Mouse (Mus musculus) limb, embryonic 11.5 days (tissue): Measurements from ENCODE around the gene Nkain2. TPM values are rescaled to one million over a fixed set of nuclear protein-coding genes. Genes with fewer than 3 reads are reported as not detected.
"Not testable (repeated sequence)": the region's sequence is repeated elsewhere in the genome, so short reads cannot be mapped to it uniquely, and the experiment has no call there.

ENCODE experiments used
- ATAC-seq: fragments of 200-750 bp; cut with Nextera tagmentation; 2 replicates; pipeline ENCODE4 v1.8.0; 2017; ENCODE audit warnings: low read depth; ENCODE audit not compliant: insufficient number of reproducible peaks, low FRiP score, low TSS enrichment
- DNase-seq: peaks from one replicate; pipeline ENCODE4 v3.0.0-alpha.2; 2015; ENCODE audit warnings: low spot score
- H3K27ac ChIP-seq: fragments of 300-500 bp; sonication (generic); replicated peaks from 2 replicates; pipeline ENCODE4 v1.5.1; 2014; ENCODE audit warnings: low read depth, mild to moderate bottlenecking, low read length
- H3K27me3 ChIP-seq: fragments of 300-500 bp; sonication (generic); 2 replicates; pipeline ENCODE4 v1.6.1; 2014; ENCODE audit warnings: mild to moderate bottlenecking, low read length, mixed read lengths; ENCODE audit not compliant: control insufficient read depth, insufficient read depth
- H3K36me3 ChIP-seq: fragments of 300-500 bp; sonication (generic); 2 replicates; pipeline ENCODE4 v1.6.1; 2014; ENCODE audit warnings: mild to moderate bottlenecking, low read length, moderate library complexity, mixed read lengths; ENCODE audit not compliant: control insufficient read depth, insufficient read depth
- H3K4me1 ChIP-seq: fragments of 300-500 bp; sonication (generic); 2 replicates; pipeline ENCODE4 v1.6.1; 2014; ENCODE audit warnings: low read length, mixed read lengths; ENCODE audit not compliant: control insufficient read depth, insufficient read depth
- H3K4me2 ChIP-seq: fragments of 300-500 bp; sonication (generic); 2 replicates; pipeline ENCODE4 v1.6.1; 2014; ENCODE audit warnings: low read depth, mild to moderate bottlenecking, moderate library complexity; ENCODE audit not compliant: severe bottlenecking
- H3K4me3 ChIP-seq: fragments of 300-500 bp; sonication (generic); 2 replicates; pipeline ENCODE4 v1.5.1; 2014; ENCODE audit warnings: low read depth, low read length
- H3K9ac ChIP-seq: fragments of 300-500 bp; sonication (generic); 2 replicates; pipeline ENCODE4 v1.6.1; 2014; ENCODE audit warnings: mild to moderate bottlenecking, low read length
- H3K9me3 ChIP-seq: fragments of 300-500 bp; sonication (generic); 2 replicates; pipeline ENCODE4 v1.6.1; 2016; ENCODE audit warnings: low read length; ENCODE audit not compliant: control insufficient read depth
- WGBS: fragments of 180-500 bp; shearing (Covaris S2); extraction: QIAGEN DNeasy Blood & Tissue Kit; methylation state at CpG from one replicate; pipeline ENCODE4 v1.1.7; 2014; 5-methylcytosine and 5-hydroxymethylcytosine counted together
- polyA plus RNA-seq: library from polyadenylated mRNA; unstranded; fragments of >200 nt; fragmentation: Nextera tagmentation; extraction: Ambion mirVana; gene quantifications from 2 replicates; pipeline ENCODE4 v1.2.1, GENCODE M21; 2014

Nkain2 gene
- polyA plus RNA-seq, 1 experiment from 2014 or later: 0.20 TPM

- no peaks in the 10 kb centered on the region for H3K36me3 ChIP-seq
- no peak overlapping the region for H3K4me3 ChIP-seq
- DNase-seq: no peak
- H3K27me3 ChIP-seq: no peaks in the 10 kb centered on the region
- H3K9ac ChIP-seq: no peak overlapping the region
- ATAC-seq: no peak
- 80% methylated on average over 2 of the region's 2 CpGs for whole genome bisulfite sequencing
- H3K4me2 ChIP-seq: no peak overlapping the region
- H3K4me1 ChIP-seq: no peaks in the 10 kb centered on the region
- no peaks in the 10 kb centered on the region for H3K9me3 ChIP-seq
- no peak overlapping the region for H3K27ac ChIP-seq
Measured at GRCm38 (mm10) chr10:32796215-32796614, 94.0 kb downstream of the Nkain2 start.

- H3K4me3 ChIP-seq: no peak overlapping the region
- no peaks in the 10 kb centered on the region for H3K27me3 ChIP-seq
- H3K4me1 ChIP-seq: no peaks in the 10 kb centered on the region
- no peaks in the 10 kb centered on the region for H3K36me3 ChIP-seq
- H3K9ac ChIP-seq: no peak overlapping the region
- no peak overlapping the region for H3K27ac ChIP-seq
- no peak overlapping the region for H3K4me2 ChIP-seq
- no peaks in the 10 kb centered on the region for H3K9me3 ChIP-seq
- ATAC-seq (no peak), DNase-seq (no peak)
Measured at GRCm38 (mm10) chr10:32790541-32790940, 99.7 kb downstream of the Nkain2 start.

GRCm38 (mm10) chr10:32782732-32783359, 107.4 kb downstream of the Nkain2 start:
- no peaks in the 10 kb centered on the region for H3K27me3 ChIP-seq
- no peak overlapping the region for H3K4me2 ChIP-seq
- H3K9ac ChIP-seq: no peak overlapping the region
- H3K36me3 ChIP-seq: no peaks in the 10 kb centered on the region
- no peak overlapping the region for H3K27ac ChIP-seq
- H3K4me3 ChIP-seq: no peak overlapping the region
- H3K9me3 ChIP-seq: no peaks in the 10 kb centered on the region
- WGBS: 77% methylated on average over 3 of the region's 3 CpGs
- H3K4me1 ChIP-seq: no peaks in the 10 kb centered on the region
- DNase-seq: no peak
- no peak for ATAC-seq

GRCm38 (mm10) chr10:32738989-32739388, 151.3 kb downstream of the Nkain2 start:
- no peak for DNase-seq
- Histone ChIP-seq H3K4me2 (no peak overlapping the region), H3K9ac (no peak overlapping the region), H3K4me1 (no peaks in the 10 kb centered on the region), H3K4me3 (no peak overlapping the region), H3K9me3 (no peaks in the 10 kb centered on the region), H3K27ac (no peak overlapping the region), H3K27me3 (no peaks in the 10 kb centered on the region), H3K36me3 (no peaks in the 10 kb centered on the region)
- WGBS: 90% methylated on average over 2 of the region's 2 CpGs
- ATAC-seq: no peak

- not testable (repeated sequence) for H3K9ac ChIP-seq, H3K4me3 ChIP-seq, H3K4me1 ChIP-seq, H3K9me3 ChIP-seq, H3K27me3 ChIP-seq, H3K36me3 ChIP-seq, H3K4me2 ChIP-seq, DNase-seq, H3K27ac ChIP-seq, ATAC-seq
- 81% methylated on average over 1 of the region's 1 CpGs for WGBS
Measured at GRCm38 (mm10) chr10:32706579-32706978, 183.7 kb downstream of the Nkain2 start.

GRCm38 (mm10) chr10:32696661-32697060, 193.6 kb downstream of the Nkain2 start:
- Histone ChIP-seq H3K4me3 (no peak overlapping the region), H3K27ac (no peak overlapping the region), H3K4me2 (no peak overlapping the region), H3K27me3 (no peaks in the 10 kb centered on the region), H3K9me3 (no peaks in the 10 kb centered on the region), H3K4me1 (no peaks in the 10 kb centered on the region), H3K9ac (no peak overlapping the region), H3K36me3 (no peaks in the 10 kb centered on the region)
- 84% methylated on average over 2 of the region's 2 CpGs for WGBS
- no peak for DNase-seq
- ATAC-seq: no peak

GRCm38 (mm10) chr10:32684548-32684947, 205.7 kb downstream of the Nkain2 start:
- no peaks in the 10 kb centered on the region for H3K4me1 ChIP-seq
- no peak overlapping the region for H3K27ac ChIP-seq
- no peaks in the 10 kb centered on the region for H3K36me3 ChIP-seq
- H3K9me3 ChIP-seq: no peaks in the 10 kb centered on the region
- no peak overlapping the region for H3K9ac ChIP-seq
- no peak overlapping the region for H3K4me3 ChIP-seq
- H3K4me2 ChIP-seq: no peak overlapping the region
- no peaks in the 10 kb centered on the region for H3K27me3 ChIP-seq
- ATAC-seq (no peak), DNase-seq (no peak)

GRCm38 (mm10) chr10:32640256-32640655, 250.0 kb downstream of the Nkain2 start:
- Histone ChIP-seq H3K27ac (no peak overlapping the region), H3K9me3 (no peaks in the 10 kb centered on the region), H3K36me3 (no peaks in the 10 kb centered on the region), H3K4me1 (no peaks in the 10 kb centered on the region), H3K4me2 (no peak overlapping the region), H3K9ac (no peak overlapping the region), H3K27me3 (no peaks in the 10 kb centered on the region), H3K4me3 (no peak overlapping the region)
- ATAC-seq: no peak
- WGBS: 68% methylated on average over 3 of the region's 3 CpGs
- DNase-seq: no peak

GRCm38 (mm10) chr10:32639173-32639572, 251.1 kb downstream of the Nkain2 start:
- Histone ChIP-seq H3K4me1 (no peaks in the 10 kb centered on the region), H3K9ac (no peak overlapping the region), H3K36me3 (no peaks in the 10 kb centered on the region), H3K4me3 (no peak overlapping the region), H3K4me2 (no peak overlapping the region), H3K9me3 (no peaks in the 10 kb centered on the region), H3K27ac (no peak overlapping the region), H3K27me3 (no peaks in the 10 kb centered on the region)
- ATAC-seq (no peak), DNase-seq (no peak)
